Mouse (Mus musculus) T-helper 1 cell (primary cell): ENCODE results near the gene Ciapin1.

Experiments
- in situ Hi-C: fragments of 300-600 bp; cut with MboI, MseI; formaldehyde crosslinking; loops from one replicate; pipeline ENCODE4 v1.15.1; 2025; ENCODE audit warnings: high pct_unique_total_duplicates

The Ciapin1 gene

DNA sequence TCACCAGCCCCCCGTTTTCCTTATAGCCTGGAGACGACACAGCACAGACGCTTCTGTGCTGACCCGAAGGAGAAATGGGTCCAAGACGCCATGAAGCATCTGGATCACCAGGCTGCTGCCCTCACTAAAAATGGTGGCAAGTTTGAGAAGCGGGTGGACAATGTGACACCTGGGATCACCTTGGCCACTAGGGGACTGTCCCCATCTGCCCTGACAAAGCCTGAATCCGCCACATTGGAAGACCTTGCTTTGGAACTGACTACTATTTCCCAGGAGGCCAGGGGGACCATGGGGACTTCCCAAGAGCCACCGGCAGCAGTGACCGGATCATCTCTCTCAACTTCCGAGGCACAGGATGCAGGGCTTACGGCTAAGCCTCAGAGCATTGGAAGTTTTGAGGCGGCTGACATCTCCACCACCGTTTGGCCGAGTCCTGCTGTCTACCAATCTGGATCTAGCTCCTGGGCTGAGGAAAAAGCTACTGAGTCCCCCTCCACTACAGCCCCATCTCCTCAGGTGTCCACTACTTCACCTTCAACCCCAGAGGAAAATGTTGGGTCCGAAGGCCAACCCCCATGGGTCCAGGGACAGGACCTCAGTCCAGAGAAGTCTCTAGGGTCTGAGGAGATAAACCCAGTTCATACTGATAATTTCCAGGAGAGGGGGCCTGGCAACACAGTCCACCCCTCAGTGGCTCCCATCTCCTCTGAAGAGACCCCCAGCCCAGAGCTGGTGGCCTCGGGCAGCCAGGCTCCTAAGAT lies 58.4 kb downstream of the Ciapin1 start:
- in situ Hi-C loops: loop anchor here (5.0 kb wide), 1 partner anchor 38 kb away; no protein-coding TSS in a partner anchor

DNA sequence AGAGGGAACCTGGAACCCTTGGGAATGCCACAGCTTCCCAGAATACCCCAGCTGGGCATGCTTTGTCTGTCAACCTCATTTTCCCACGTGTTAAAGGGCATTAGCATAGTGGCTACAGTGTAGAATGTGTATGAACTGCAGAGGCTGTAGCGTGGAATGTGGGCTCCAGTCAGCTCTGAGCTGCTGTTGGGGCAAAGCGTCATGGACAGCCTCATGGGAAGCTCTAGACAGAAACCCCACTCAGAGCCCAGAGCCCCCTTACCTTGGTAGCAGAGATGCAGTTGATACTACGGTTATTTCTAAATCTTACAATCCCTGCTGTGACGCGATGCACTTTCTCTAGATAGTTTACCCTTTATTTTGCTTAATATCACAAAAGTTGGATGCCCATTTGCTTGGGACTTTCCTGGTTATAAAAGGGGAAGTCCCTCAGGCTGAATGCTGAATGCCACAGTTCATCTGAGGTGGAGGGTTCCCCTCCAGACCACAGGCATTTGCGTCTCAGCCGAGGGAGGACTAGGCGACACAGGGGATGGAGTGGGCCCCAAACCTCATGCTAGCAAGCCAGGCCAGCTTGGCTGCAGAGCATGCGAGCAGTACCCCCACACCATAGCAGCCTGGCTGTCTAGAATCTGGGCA lies 59.1 kb downstream of the Ciapin1 start:
- in situ Hi-C loops: no loop called here

DNA sequence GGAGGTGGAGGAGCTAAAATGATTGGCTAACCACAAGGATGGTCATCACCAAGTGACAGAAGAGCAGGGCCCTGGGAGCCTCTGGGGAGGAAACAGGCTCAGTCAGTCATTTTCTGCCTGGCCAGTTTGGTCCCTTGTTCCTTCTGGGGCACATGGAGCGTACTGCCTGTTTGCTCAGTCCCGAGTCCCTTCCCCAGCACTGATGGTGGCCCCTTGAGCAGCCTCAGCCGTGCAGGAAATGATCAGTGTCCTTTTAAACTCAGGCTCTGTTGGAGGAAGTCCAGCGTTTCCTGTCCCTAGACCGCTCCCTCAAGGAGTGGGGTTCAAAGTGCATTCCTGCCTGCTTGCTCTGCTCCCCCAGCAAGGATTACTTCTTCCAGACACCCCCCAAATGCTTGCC lies 59.7 kb downstream of the Ciapin1 start:
- in situ Hi-C loops: no loop called here

DNA sequence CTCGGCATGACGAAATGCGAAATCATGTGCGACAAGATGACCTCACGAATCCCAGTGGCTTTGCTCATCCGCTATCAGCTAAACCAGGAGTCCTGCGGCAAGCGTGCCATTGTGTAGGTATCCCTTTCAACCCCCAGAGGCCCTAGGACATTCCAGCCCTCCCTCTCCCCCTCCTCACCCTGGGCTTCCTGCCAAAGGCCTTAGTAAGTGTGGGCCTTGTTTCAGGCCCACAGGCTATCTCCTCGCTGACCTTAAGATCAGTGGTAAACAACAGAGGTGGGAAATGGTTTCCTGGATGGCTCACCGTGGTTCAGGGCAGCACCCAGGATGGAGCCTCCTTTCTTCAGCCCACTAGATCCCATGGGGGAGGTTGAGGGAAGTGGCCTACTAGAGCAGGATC lies 60.1 kb downstream of the Ciapin1 start:
- in situ Hi-C loops: no loop called here

DNA sequence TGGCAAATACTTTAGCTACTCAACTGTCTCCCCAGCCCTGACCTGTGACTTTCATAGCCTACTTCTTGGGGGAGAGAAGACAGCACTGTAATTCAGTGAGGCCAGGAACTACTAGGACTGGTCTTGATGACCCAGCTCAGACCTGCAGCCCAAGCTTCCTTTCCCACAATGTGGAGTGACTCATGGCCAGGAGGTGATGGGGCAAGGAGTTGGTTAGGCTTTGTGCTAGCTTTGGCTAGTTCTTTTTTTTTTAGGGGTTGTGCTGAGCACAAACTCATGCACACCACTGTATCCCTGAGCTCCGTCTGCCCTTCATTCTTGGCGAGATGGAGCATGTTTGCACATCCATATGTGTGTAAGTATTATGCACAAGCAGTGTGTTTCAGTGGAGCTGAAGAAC lies 61.8 kb downstream of the Ciapin1 start:
- in situ Hi-C loops: no loop called here

DNA sequence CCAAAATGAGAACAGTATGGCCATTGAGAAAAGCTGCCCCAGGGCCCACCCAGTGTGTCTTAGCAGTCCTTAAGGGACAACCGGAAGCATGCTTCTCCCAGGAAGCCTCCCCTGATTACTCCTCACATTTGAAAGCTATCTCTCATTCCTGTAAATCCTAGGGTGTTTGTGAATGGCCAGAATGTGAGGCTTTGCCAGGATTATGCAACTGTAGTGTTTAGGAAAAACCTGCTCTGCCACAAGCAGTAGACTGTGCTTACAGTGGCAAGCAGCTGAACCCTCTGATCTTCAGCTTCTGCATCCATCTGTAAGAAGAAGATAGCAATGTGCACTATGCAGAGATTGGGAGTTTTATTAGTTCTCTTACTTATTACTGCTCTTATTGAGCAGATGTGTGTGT lies 63.6 kb downstream of the Ciapin1 start:
- in situ Hi-C loops: no loop called here

DNA sequence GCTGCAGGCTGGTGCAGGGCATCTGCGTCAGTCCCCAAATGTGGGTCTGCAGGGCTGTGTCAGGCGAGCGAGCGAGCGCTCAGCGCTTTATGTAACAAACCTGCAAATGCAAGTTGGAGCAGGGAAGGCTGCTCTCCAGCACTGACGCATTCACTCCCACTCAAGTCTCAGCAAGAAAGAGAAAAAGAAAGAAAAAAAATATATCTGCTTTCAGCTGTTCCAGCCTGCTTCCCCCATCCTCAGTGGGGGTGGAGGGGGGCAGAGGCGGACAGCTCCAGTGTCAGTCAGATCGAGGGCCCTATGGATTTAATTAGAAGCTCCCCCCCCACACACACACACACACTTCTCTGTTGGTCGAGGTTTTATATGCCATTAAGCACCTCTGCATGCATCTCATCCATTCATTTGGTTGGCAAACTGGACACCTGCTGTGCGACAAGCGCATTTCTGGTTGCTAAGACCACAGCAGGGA lies 64.4 kb downstream of the Ciapin1 start:
- in situ Hi-C loops: no loop called here

DNA sequence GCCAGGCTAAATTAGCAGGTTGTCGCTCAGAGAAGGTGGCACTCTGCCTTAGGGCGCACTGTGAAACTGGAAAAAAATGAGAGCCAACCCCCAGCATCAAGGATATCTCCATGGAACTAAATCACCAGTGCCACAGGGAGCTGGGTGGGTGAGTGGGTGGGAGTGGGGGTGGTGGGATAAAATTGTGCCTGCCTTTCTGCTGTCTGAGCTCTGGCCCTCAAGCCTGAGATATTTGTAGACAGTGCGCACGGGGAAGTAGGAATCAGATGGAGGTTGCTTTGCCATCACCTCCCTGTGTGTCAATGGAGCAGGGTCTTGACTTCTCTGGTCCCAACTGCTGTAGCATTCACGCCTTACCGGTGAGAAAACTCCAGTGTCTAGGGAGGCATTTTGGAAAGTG lies 65.1 kb downstream of the Ciapin1 start:
- in situ Hi-C loops: no loop called here

DNA sequence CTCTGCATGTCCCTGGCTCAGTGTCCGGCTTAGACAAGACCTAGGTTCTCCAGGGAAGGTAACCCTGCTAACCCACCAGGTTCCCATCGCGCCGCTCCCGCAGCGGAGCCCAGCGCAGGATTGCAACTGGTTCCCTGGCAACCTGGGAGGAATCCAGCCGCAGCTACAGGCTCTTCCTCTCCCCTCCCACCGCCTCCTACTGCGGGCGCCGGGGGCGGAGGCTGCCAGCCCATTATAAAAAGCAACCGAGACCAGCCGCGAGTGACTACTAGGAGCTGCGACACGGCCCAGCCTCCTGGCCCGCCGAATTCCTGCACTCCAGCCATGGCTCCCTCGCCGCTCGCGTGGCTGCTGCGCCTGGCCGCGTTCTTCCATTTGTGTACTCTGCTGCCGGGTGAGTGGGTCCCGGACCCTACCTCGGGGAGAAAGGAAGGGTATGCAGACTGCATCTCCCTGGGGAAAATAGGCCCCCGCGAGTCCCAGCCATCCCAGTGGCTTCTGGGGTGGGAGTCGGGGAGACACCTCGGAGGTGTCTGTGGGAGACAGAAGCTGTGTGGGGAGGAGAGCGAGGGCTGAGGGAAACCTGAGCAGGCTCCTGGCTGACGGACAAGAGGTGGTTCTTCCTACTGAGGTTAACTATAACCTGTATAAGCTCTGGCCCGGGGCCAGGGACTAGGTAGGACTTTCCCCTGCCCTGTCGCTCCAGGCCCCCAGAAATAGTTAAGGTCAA lies 66.1 kb downstream of the Ciapin1 start, which contains the start of gene Cx3cl1:
Cx3cl1 (plus strand) TSS at position 69 of the 730 bp plus-strand sequence.
- in situ Hi-C loops: no loop called here

DNA sequence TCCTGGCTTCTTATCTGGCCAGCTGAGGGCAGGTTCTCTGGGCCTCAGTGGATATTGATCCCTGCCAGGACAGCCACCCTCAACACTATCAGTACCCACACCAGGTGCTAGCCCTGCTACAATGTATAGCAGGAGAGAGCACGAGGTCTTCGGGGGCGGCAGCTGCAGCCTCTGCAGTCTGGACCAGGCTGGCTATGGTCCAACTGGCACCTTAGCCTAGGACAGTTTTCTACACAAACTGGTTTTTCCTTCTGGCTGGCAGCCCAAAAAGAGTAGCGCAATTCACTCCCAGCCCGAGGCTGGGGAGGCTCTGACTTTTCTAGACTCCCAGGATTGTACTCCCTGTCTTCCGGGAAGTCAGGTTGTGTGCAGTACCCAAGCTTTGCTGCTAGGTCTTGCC lies 67.2 kb downstream of the Ciapin1 start:
- in situ Hi-C loops: no loop called here
